Mouse (Mus musculus): ENCODE measurements around the gene Gm15319. TPM values are rescaled to one million over a fixed set of nuclear protein-coding genes. Genes with fewer than 3 reads are reported as not detected.

Gm15319 gene
- not detected in 2 replicates for polyA plus RNA-seq (2012; ENCODE audit: low replicate concordance)

DNA sequence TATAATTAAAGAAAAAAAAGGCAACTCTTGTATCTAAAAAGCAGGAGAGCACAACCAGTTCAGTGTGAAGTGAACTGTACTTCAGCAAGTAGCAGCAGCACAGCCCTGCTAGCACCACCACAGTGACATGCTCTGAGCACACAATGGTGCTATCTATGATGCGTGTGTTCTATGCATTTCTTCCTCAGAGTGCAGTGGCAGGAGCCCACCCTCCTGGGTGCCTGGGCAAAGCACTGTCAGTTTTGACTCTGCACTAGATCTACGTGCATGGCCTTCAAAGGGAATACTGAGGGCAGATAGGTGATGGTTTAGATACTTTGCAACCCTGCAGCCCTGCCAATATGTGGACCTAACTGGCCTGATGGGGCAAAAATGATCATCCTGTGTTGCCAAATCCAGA lies at the start of gene Gm15319:
Gene Gm15319, minus strand, starts transcription at position 101 of the 400 bp plus-strand sequence.

